Mouse (Mus musculus) heart, postnatal 0 days (tissue): ENCODE data around the gene Fndc11.

Source experiments
- CTCF ChIP-seq: IDR thresholded peaks from 2 replicates; pipeline ENCODE4 v1.5.1; 2016; ENCODE audit warnings: antibody characterized with exemption, control low read depth, low read depth
- EP300 ChIP-seq: IDR thresholded peaks from 2 replicates; pipeline ENCODE4 v1.6.1; 2016; ENCODE audit warnings: antibody characterized with exemption, low read depth

DNA sequence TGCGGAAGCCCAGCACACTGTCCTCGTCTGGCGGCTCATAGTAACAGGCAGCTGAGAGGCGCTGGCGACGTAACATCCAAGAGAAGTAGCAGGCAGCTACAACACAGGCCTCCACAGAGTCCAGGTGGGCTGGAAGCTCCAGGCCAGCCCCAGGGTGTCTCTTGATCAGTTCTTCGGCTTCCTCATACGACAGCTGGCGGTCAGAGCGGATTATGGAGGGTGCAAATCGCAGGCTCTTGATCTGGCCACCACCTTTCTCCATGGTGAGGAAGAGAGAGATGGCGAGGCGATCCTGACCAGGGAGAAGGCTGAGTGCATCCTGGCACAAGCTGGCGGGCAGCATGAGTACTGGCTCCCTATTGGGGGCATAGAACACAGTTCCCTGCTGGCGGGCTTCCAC is 13.6 kb downstream of the Fndc11 start:
- TF ChIP-seq CTCF (no peak), EP300 (no peak)
